Mouse (Mus musculus) hindbrain, embryonic 11.5 days (tissue): ENCODE results near the gene Tshz2. TPM values are rescaled to one million over a fixed set of nuclear protein-coding genes. Genes with fewer than 3 reads are reported as not detected.

Experiments used
- ATAC-seq: fragments of 200-750 bp; cut with Nextera tagmentation; 2 replicates; pipeline ENCODE4 v1.8.0; 2017; ENCODE audit warnings: mild to moderate bottlenecking, moderate TSS enrichment, moderate library complexity; ENCODE audit not compliant: low FRiP score
- DNase-seq: peaks from one replicate; pipeline ENCODE4 v3.0.0-alpha.2; 2015; ENCODE audit warnings: low spot score
- H3K27ac ChIP-seq: fragments of 300-500 bp; sonication (generic); 2 replicates; pipeline ENCODE4 v1.5.1; 2014; ENCODE audit warnings: mild to moderate bottlenecking, low read depth, low read length
- H3K27me3 ChIP-seq: fragments of 300-500 bp; sonication (generic); 2 replicates; pipeline ENCODE4 v1.6.1; 2014; ENCODE audit warnings: mild to moderate bottlenecking, low read length, moderate library complexity, mixed read lengths; ENCODE audit not compliant: control insufficient read depth, insufficient read depth
- H3K36me3 ChIP-seq: fragments of 300-500 bp; sonication (generic); 2 replicates; pipeline ENCODE4 v1.6.1; 2014; ENCODE audit warnings: mild to moderate bottlenecking, low read length, moderate library complexity, mixed read lengths; ENCODE audit not compliant: control insufficient read depth, insufficient read depth
- H3K4me1 ChIP-seq: fragments of 300-500 bp; sonication (generic); replicated peaks from 2 replicates; pipeline ENCODE4 v1.6.1; 2014; ENCODE audit warnings: low read length, mixed read lengths; ENCODE audit not compliant: control insufficient read depth, insufficient read depth
- H3K4me2 ChIP-seq: fragments of 300-500 bp; sonication (generic); replicated peaks from 2 replicates; pipeline ENCODE4 v1.6.1; 2014; ENCODE audit warnings: mild to moderate bottlenecking, low read depth, low read length
- H3K4me3 ChIP-seq: fragments of 300-500 bp; sonication (generic); 2 replicates; pipeline ENCODE4 v1.5.1; 2014; ENCODE audit warnings: low read depth, low read length
- H3K9ac ChIP-seq: fragments of 300-500 bp; sonication (generic); 2 replicates; pipeline ENCODE4 v1.6.1; 2014; ENCODE audit warnings: low read depth, low read length
- H3K9me3 ChIP-seq: fragments of 300-500 bp; sonication (generic); 2 replicates; pipeline ENCODE4 v1.6.1; 2016; ENCODE audit warnings: low read length; ENCODE audit not compliant: control insufficient read depth
- WGBS: fragments of 180-500 bp; shearing (Covaris S2); extraction: QIAGEN DNeasy Blood & Tissue Kit; methylation state at CpG from one replicate; pipeline ENCODE4 v1.1.7; 2014; 5-methylcytosine and 5-hydroxymethylcytosine counted together
- polyA plus RNA-seq: library from polyadenylated mRNA; unstranded; fragments of >200 nt; fragmentation: Nextera tagmentation; extraction: Ambion mirVana; gene quantifications from 2 replicates; pipeline ENCODE4 v1.2.1, GENCODE M21; 2014

Tshz2 gene
- polyA plus RNA-seq, 1 experiment from 2014 or later, result 6.4 TPM

DNA sequence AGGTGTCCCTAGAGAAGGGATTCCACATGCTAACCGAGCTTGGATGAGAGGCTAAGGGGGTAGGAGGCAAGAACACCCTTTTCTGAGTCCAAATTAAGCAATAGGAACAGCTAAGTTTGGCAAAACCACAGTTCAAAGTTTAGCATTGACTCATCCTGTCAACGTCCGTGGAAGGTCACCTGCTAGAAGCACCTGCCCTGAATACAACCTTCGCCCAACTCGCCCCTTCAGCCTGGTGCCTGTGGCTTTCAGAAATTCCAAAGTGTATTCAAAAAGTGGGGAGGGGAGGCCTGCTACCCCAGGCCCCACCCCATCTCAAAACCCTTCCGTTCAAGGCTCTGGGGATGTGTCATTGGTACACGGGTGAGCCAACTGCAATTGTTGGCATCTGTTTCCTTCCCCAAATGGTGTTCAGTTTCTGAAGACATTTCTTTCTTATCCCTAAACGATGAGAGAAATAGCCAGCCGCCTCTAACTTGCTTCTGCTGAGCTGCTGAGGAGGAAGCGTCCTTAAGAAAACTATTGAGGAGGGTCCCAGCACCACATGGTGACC is 396.6 kb downstream of the Tshz2 start:
- Histone ChIP-seq H3K4me1 (no peaks in the 10 kb centered on the region), H3K9me3 (0 out of 2 replicates have a peak, but pooled peaks cover 3% of the 10 kb centered on the region), H3K27ac (no peak overlapping the region), H3K27me3 (no peaks in the 10 kb centered on the region), H3K36me3 (no peaks in the 10 kb centered on the region), H3K9ac (no peak overlapping the region), H3K4me2 (no peak overlapping the region), H3K4me3 (no peak overlapping the region)
- DNase-seq (no peak), ATAC-seq (no peak)
- 90% methylated on average over 10 of the region's 10 CpGs for WGBS

DNA sequence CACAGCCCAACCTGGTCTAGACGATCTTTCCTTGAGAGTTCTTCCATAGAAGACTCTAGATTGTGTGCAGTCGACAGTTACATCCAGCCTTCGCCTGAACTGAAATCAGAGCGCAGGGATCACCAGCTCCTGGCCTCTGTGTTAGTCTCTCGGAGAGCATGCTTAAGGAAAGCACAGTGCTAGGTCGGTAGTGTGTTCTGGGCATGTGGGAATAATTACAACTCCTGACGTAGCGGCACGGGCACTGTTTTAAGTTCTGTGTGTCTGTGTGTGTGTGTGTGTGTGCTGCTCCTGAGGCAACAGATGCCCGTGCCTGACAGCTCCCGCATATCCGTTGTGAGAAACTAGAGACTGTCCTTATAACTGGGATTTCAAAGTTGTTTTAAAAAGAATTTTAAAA is 398.4 kb downstream of the Tshz2 start:
- ATAC-seq (no peak), DNase-seq (no peak)
- 0 out of 2 replicates have a peak, but pooled peaks cover 3% of the 10 kb centered on the region for H3K9me3 ChIP-seq
- H3K4me1 ChIP-seq, result no peaks in the 10 kb centered on the region
- H3K4me3 ChIP-seq, result no peak overlapping the region
- 84% methylated on average over 12 of the region's 12 CpGs for WGBS
- no peak overlapping the region for H3K9ac ChIP-seq
- no peaks in the 10 kb centered on the region for H3K36me3 ChIP-seq
- H3K27me3 ChIP-seq, result no peaks in the 10 kb centered on the region
- no peak overlapping the region for H3K4me2 ChIP-seq
- no peak overlapping the region for H3K27ac ChIP-seq

DNA sequence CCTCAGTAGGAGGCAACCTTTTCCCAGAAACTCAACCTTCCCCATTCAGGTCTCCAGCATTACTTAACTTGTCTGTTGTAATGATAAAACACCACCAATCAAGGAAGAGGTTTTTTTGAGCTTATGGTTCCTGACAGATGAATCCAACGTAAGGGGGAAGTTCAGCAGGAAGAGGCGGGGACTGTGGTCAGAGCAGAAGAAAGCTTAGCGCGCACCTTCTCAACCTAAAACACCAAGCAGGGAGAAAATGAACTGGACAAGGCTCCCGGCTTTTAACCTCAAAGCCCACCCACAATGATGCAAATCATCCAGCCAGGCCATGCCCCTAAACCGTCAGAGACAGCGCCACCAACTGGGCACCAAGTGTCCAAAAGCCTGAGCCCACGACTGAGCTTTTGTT is 399.1 kb downstream of the Tshz2 start:
- DNase-seq, result no peak

GRCm38 (mm10) chr2:170033219-170033618 is 400.4 kb downstream of the Tshz2 start:
- DNase-seq (no peak), ATAC-seq (no peak)
- Histone ChIP-seq H3K9ac (no peak overlapping the region), H3K27ac (no peak overlapping the region), H3K4me2 (no peak overlapping the region), H3K4me3 (no peak overlapping the region), H3K9me3 (no peaks in the 10 kb centered on the region), H3K4me1 (no peaks in the 10 kb centered on the region), H3K36me3 (no peaks in the 10 kb centered on the region), H3K27me3 (no peaks in the 10 kb centered on the region)
- 85% methylated on average over 5 of the region's 5 CpGs for WGBS

More for the DNA sequence above, 399.1 kb downstream of the Tshz2 start:
- Histone ChIP-seq H3K27me3 (no peaks in the 10 kb centered on the region), H3K9ac (no peak overlapping the region), H3K4me2 (no peak overlapping the region), H3K27ac (no peak overlapping the region), H3K9me3 (0 out of 2 replicates have a peak, but pooled peaks cover 3% of the 10 kb centered on the region), H3K4me1 (no peaks in the 10 kb centered on the region), H3K4me3 (no peak overlapping the region), H3K36me3 (no peaks in the 10 kb centered on the region)
- WGBS, result 72% methylated on average over 8 of the region's 8 CpGs
- no peak for ATAC-seq

DNA sequence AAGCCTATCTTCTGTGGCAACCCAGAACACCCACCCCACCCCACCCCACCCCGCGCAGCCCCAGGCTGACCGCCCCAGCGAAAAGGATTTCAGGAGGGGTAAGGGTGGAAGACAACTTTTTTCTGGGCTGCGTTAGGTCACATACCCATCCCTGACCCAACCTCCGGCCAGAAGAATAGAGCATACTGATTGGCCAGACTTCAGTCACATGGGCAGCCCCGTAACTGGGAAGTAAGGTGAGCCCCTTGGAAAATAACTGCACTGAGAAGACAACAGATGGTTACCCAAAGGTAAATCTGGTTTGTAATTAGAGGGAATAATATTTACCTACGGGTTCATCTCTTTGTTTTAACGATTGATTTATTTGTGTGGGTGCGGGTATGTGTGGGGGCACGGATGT is 402.0 kb downstream of the Tshz2 start:
- H3K4me2 ChIP-seq, result no peak overlapping the region
- H3K9me3 ChIP-seq, result no peaks in the 10 kb centered on the region
- no peak overlapping the region for H3K4me3 ChIP-seq
- H3K9ac ChIP-seq, result no peak overlapping the region
- no peaks in the 10 kb centered on the region for H3K36me3 ChIP-seq
- DNase-seq (no peak), ATAC-seq (no peak)
- no peaks in the 10 kb centered on the region for H3K4me1 ChIP-seq
- no peak overlapping the region for H3K27ac ChIP-seq
- no peaks in the 10 kb centered on the region for H3K27me3 ChIP-seq
- 97% methylated on average over 11 of the region's 11 CpGs for WGBS

- DNase-seq (no peak), ATAC-seq (no peak)
- no peaks in the 10 kb centered on the region for H3K4me1 ChIP-seq
- no peak overlapping the region for H3K9ac ChIP-seq
- no peak overlapping the region for H3K4me2 ChIP-seq
- no peaks in the 10 kb centered on the region for H3K27me3 ChIP-seq
- no peak overlapping the region for H3K4me3 ChIP-seq
- H3K36me3 ChIP-seq, result no peaks in the 10 kb centered on the region
- H3K27ac ChIP-seq, result no peak overlapping the region
- WGBS, result 78% methylated on average over 11 of the region's 11 CpGs
- H3K9me3 ChIP-seq, result no peaks in the 10 kb centered on the region
These were observed 404.0 kb downstream of the Tshz2 start for GRCm38 (mm10) chr2:170036791-170037241.

DNA sequence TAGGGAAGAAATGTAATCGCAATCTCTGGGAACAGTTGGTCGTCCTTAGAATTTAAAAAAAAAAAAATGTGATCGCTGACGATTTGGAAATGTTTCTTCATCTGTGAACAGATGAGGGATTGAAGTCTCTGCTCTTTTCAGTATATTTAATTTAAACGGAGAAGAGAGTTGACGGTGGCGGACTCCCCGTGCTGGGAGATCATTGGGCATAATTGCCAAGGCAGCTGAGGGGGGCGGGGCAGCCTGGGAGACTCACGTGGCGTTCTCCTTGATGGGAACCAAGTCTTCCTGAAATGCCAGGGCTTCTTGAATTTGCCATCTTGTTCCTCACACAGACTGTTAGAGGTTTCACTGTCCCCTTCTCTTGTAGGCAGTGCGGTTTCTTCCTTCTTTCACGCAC is 404.5 kb downstream of the Tshz2 start:
- no peak overlapping the region for H3K27ac ChIP-seq
- ATAC-seq (no peak), DNase-seq (no peak)
- H3K4me2 ChIP-seq, result no peak overlapping the region
- H3K36me3 ChIP-seq, result no peaks in the 10 kb centered on the region
- H3K4me1 ChIP-seq, result no peaks in the 10 kb centered on the region
- H3K4me3 ChIP-seq, result no peak overlapping the region
- WGBS, result 81% methylated on average over 13 of the region's 13 CpGs
- no peaks in the 10 kb centered on the region for H3K9me3 ChIP-seq
- H3K27me3 ChIP-seq, result no peaks in the 10 kb centered on the region
- no peak overlapping the region for H3K9ac ChIP-seq

DNA sequence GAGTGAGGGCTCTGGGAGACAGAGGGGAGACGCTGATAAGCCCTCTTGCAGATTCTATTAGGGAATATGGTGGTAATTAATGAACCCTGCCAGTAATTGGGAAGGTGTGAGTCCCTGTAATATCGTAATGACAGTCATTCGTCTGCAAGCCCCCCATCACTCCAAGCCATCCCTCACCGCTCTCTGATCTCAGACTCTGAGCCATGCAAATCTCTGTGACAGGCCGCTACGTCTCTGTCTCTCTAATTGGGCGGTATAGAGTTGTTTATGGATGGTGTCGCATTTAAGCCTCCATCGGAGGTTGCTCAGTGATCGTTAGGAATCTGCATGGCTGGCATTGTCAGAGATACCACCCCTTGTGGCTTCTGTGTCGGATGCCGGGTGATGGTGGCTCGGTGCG is 407.0 kb downstream of the Tshz2 start:
- no peaks in the 10 kb centered on the region for H3K4me1 ChIP-seq
- no peak overlapping the region for H3K4me2 ChIP-seq
- H3K9me3 ChIP-seq, result no peaks in the 10 kb centered on the region
- H3K4me3 ChIP-seq, result no peak overlapping the region
- H3K9ac ChIP-seq, result no peak overlapping the region
- WGBS, result 64% methylated on average over 14 of the region's 14 CpGs
- no peak for ATAC-seq
- no peaks in the 10 kb centered on the region for H3K27me3 ChIP-seq
- H3K36me3 ChIP-seq, result no peaks in the 10 kb centered on the region
- no peak overlapping the region for H3K27ac ChIP-seq
- DNase-seq, result no peak

DNA sequence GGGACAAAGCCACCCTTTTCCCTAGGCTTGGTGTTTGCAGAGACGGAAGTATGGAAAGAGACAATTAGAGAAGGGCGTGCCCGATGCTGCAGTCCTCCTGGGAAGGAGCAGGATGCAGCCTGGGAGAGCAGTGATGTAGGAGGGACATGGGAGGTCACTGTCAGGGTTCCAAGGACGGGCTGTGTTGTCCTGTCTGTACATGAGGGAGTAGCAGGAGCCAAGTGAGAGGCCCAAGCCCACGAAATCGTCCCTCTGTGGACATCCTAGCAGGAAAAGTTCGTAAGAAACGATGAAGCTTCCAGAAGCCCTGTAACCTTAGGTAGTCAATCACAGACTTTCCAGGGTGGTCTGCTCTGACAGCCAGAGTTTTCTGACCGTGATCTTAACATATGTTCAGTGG is 408.3 kb downstream of the Tshz2 start:
- no peak for DNase-seq
- WGBS, result 62% methylated on average over 9 of the region's 9 CpGs
- Histone ChIP-seq H3K9ac (no peak overlapping the region), H3K27me3 (no peaks in the 10 kb centered on the region), H3K27ac (no peak overlapping the region), H3K4me2 (no peak overlapping the region), H3K36me3 (no peaks in the 10 kb centered on the region), H3K9me3 (no peaks in the 10 kb centered on the region), H3K4me1 (no peaks in the 10 kb centered on the region), H3K4me3 (no peak overlapping the region)
- no peak for ATAC-seq
